Mouse (Mus musculus) embryonic facial prominence, embryonic 13.5 days (tissue): ENCODE results near the gene Ccnl2. TPM values are rescaled to one million over a fixed set of nuclear protein-coding genes. Genes with fewer than 3 reads are reported as not detected.
A peak's percentile ranks its signal among the peaks of the same experiment; 100 is the strongest.

Experiments used
- ATAC-seq: fragments of 200-750 bp; cut with Nextera tagmentation; 2 replicates; pipeline ENCODE4 v1.8.0; 2017; ENCODE audit warnings: low read depth; ENCODE audit not compliant: insufficient number of reproducible peaks, insufficient read depth, low FRiP score, low TSS enrichment
- H3K27ac ChIP-seq: fragments of 300-500 bp; sonication (generic); 2 replicates; pipeline ENCODE4 v1.5.1; 2015; ENCODE audit warnings: moderate library complexity, mild to moderate bottlenecking, inconsistent platforms
- H3K27me3 ChIP-seq: fragments of 300-500 bp; sonication (generic); 2 replicates; pipeline ENCODE4 v1.6.1; 2015; ENCODE audit warnings: mild to moderate bottlenecking, inconsistent platforms
- H3K36me3 ChIP-seq: fragments of 300-500 bp; sonication (generic); 2 replicates; pipeline ENCODE4 v1.6.1; 2015; ENCODE audit warnings: mild to moderate bottlenecking, inconsistent platforms
- H3K4me1 ChIP-seq: fragments of 300-500 bp; sonication (generic); 2 replicates; pipeline ENCODE4 v1.6.1; 2015; ENCODE audit warnings: inconsistent platforms
- H3K4me2 ChIP-seq: fragments of 300-500 bp; sonication (generic); 2 replicates; pipeline ENCODE4 v1.6.1; 2015; ENCODE audit warnings: moderate library complexity, mild to moderate bottlenecking, inconsistent platforms
- H3K4me3 ChIP-seq: fragments of 300-500 bp; sonication (generic); 2 replicates; pipeline ENCODE4 v1.5.1; 2015; ENCODE audit warnings: mild to moderate bottlenecking, inconsistent platforms
- H3K9ac ChIP-seq: fragments of 300-500 bp; sonication (generic); 2 replicates; pipeline ENCODE4 v1.6.1; 2015; ENCODE audit warnings: mild to moderate bottlenecking, inconsistent platforms
- H3K9me3 ChIP-seq: fragments of 300-500 bp; sonication (generic); 2 replicates; pipeline ENCODE4 v1.6.1; 2016; ENCODE audit warnings: inconsistent platforms
- WGBS: fragments of 180-500 bp; shearing (Covaris S2); methylation state at CpG from one replicate; pipeline ENCODE4 v1.1.7; 2015; ENCODE audit warnings: mixed read lengths; 5-methylcytosine and 5-hydroxymethylcytosine counted together
- polyA plus RNA-seq: library from polyadenylated mRNA; unstranded; fragments of >200 nt; fragmentation: Nextera tagmentation; extraction: Ambion mirVana; gene quantifications from 2 replicates; pipeline ENCODE4 v1.2.1, GENCODE M21; 2015

Ccnl2 gene
- polyA plus RNA-seq, 1 experiment from 2014 or later: 217 TPM

DNA sequence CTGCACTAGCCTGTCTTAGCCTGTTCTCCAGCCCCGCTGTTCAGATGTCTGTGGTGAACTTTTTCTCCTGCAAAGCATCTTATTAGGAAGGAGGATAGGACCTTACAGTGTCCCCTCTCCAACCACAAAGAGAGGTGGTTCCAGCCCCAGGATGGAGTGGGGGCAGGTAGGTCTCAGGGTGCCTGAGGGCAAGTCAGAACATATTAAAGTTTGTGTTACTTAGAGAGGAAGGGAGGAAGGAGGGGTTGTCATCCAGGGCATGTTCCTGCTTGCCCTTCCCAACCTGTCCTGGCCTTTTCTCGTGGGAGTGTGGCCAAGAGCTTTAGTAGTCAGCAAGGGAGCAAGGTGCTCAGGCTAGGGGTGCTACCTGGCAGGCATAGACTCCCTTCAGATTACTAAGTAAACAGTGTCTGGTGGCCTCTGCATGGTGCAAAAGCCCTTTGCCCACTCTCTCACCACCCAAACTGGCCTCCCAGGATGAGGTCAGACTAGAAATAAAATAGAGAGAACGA, 21.6 kb upstream of the Ccnl2 start:
- Histone ChIP-seq H3K4me2 (no peak overlapping the region), H3K4me3 (no peak overlapping the region), H3K4me1 (no peaks in the 10 kb centered on the region), H3K27ac (no peak overlapping the region), H3K9ac (no peak overlapping the region), H3K36me3 (no peaks in the 10 kb centered on the region), H3K27me3 (no peaks in the 10 kb centered on the region), H3K9me3 (no peaks in the 10 kb centered on the region)
- 52% methylated on average over 3 of the region's 3 CpGs for WGBS
- no peak for ATAC-seq

DNA sequence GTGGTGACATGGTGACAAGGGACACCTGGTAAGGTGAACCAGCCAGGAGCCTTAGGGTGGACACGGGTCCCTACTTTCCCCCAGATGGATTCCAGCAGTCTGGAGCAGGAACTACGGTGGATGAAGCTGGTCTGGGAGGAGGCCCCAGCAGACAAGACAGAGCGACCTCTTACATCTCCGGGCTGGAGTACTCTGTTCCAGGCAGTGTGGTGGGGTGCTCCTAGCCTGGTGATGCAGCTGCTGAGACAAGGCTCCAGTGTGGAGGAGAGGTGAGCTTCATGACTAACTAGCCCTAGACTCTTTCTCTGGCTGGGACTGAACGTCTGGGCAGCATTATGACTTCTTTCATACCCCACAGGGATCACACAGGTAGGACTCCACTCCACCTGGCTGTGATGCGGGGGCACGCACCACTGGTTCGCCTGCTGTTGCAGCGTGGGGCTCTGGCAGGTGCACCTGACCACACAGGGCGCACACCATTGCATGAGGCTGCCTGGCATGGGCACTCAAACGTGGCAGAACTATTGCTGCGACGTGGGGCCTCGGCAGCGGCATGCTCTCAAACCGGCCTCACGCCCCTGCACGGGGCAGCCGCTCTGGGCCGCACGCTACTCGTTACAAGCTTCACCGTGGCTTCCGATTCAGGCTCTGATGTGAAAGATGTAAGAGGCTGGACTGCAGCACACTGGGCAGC, 20.9 kb upstream of the Ccnl2 start:
- Histone ChIP-seq H3K9me3 (no peaks in the 10 kb centered on the region), H3K27ac (no peak overlapping the region), H3K36me3 (no peaks in the 10 kb centered on the region), H3K4me2 (no peak overlapping the region), H3K4me3 (no peak overlapping the region), H3K9ac (no peak overlapping the region), H3K27me3 (no peaks in the 10 kb centered on the region), H3K4me1 (no peaks in the 10 kb centered on the region)
- 75% methylated on average over 24 of the region's 24 CpGs for WGBS
- no peak for ATAC-seq

DNA sequence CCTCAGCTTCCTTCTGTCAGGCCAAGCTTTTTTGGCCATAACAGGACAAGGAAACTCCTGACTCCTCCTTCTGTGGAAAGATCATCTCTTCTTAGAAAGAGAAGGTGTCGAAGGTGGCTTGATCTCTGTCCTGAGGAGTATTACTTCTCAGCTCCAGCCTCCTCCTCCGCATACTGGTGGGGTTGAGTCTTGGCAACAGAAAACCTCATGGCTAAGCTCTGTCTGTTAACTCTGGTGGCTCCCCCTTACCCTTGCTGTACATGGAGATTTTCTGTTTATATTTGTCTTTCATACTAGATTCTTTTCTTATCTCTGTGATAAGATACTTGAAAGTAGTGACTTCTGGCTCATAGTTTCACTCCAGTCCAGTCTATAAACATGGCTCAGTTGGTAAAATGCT, 18.6 kb upstream of the Ccnl2 start:
- Histone ChIP-seq H3K4me2 (no peak overlapping the region), H3K9ac (no peak overlapping the region), H3K36me3 (no peaks in the 10 kb centered on the region), H3K4me3 (no peak overlapping the region), H3K9me3 (no peaks in the 10 kb centered on the region), H3K27me3 (no peaks in the 10 kb centered on the region; the same call in 1 of the 2 replicates), H3K4me1 (no peaks in the 10 kb centered on the region), H3K27ac (no peak overlapping the region)
- WGBS: 82% methylated on average over 2 of the region's 2 CpGs
- ATAC-seq: no peak

DNA sequence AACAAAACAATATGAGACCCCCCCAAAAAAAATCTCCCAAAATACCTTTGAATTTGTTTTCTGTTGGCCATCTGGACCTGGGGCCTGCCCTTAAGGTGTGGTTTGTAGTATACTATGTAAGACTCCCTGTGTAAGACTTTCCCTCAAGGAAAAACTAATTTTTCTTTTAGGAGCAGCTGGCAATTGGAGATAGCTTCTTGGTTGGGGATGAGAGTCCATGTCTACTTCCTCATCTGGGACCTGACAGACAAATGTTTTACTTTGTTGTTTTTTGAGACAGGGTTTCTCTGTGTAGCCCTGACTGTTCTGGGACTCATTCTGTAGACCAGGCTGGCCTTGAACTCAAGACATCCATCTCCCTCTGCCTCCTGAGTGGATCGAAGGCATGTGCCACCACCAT, 10.2 kb upstream of the Ccnl2 start:
- WGBS: 100% methylated on average over 1 of the region's 1 CpGs
- Histone ChIP-seq H3K9me3 (no peaks in the 10 kb centered on the region), H3K27me3 (no peaks in the 10 kb centered on the region; the same call in 1 of the 2 replicates), H3K9ac (no peak overlapping the region), H3K4me3 (no peak overlapping the region), H3K4me2 (no peak overlapping the region), H3K27ac (no peak overlapping the region), H3K4me1 (peaks cover 17% of the 10 kb centered on the region), H3K36me3 (peaks cover 21% of the 10 kb centered on the region)
- ATAC-seq: no peak

DNA sequence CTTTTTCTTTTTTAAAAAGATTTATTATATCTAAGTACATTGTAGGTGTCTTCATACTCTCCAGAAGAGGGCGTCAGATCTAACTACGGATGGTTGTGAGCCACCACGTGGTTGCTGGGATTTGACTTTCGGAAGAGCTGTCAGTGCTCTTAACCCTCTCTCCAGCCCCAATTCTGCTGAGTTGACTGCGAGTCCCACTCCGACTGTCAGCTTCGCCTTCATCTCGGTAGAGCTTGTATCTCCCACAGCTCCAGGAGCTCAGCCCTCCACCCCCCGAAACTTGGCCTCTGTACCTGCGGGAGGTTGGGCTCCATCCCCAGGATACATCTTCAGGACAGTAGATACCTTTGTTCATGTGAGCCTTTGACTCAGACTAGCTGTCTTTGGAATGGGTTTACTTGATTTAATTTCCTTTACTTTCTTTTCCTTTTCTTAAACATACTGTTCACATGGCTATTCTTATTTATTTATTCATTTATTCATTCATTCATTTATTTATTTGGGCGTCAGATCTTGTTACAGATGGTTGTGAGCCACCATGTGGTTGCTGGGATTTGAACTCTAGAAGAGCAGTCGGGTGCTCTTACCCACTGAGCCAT, 9.4 kb upstream of the Ccnl2 start, which contains the start of gene Mrpl20:
Gene Mrpl20, plus strand, starts transcription at position 138 of the 599 bp plus-strand sequence.
- ATAC-seq: no peak
- H3K4me2 ChIP-seq: peak within 1 kb of the TSS; percentile 77
- H3K9me3 ChIP-seq: no peaks in the 10 kb centered on the region
- H3K36me3 ChIP-seq: peaks cover 27% of the 10 kb centered on the region
- WGBS: 7% methylated on average over 12 of the region's 12 CpGs
- H3K27me3 ChIP-seq: no peaks in the 10 kb centered on the region; the same call in 1 of the 2 replicates
- H3K4me1 ChIP-seq: peaks cover 17% of the 10 kb centered on the region
- H3K27ac ChIP-seq: peak within 1 kb of the TSS; percentile 69
- peak within 1 kb of the TSS; percentile 93 for H3K9ac ChIP-seq
- H3K4me3 ChIP-seq: peak within 1 kb of the TSS; percentile 89

DNA sequence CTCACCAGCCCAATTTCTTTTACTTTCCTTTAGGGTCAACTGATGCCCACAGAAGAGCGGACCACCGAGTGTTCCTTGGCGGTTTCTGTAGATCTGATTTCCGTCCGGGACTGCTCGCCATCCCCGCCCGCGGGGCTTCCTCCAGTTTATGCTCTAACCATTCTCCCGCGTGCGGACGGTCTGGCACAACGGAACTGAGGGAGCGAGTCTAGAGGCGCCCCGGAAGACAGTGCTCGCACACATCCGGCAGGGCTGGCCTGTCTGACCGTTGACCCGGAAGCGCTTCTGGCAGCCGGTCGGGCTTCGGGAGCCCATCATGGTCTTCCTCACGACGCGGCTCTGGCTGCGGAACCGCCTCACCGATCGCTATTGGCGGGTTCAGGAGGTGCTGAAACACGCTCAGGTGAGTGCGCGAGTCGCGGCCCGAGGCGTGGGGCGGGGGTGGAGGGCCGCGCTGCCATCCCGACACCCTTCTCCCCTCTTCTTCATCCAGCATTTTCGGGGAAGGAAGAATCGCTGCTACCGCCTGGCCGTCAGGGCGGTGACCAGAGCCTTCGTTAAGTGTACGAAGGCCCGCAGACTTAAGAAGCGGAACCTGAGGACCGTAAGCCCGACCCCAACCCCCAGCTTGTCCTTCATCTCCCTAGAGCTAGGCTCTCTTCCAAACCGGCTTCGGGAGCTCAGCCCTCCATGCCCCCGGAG, 8.8 kb upstream of the Ccnl2 start:
- ATAC-seq: peak; percentile 96
- Histone ChIP-seq H3K9ac (peak overlapping the region; percentile 93), H3K36me3 (peaks cover 34% of the 10 kb centered on the region), H3K9me3 (no peaks in the 10 kb centered on the region), H3K27me3 (no peaks in the 10 kb centered on the region; the same call in 1 of the 2 replicates), H3K4me3 (peak overlapping the region; percentile 89), H3K27ac (peak overlapping the region; percentile 69), H3K4me2 (peak overlapping the region; percentile 77), H3K4me1 (peaks cover 17% of the 10 kb centered on the region)
- WGBS: under 1% methylated on average over 58 of the region's 58 CpGs

DNA sequence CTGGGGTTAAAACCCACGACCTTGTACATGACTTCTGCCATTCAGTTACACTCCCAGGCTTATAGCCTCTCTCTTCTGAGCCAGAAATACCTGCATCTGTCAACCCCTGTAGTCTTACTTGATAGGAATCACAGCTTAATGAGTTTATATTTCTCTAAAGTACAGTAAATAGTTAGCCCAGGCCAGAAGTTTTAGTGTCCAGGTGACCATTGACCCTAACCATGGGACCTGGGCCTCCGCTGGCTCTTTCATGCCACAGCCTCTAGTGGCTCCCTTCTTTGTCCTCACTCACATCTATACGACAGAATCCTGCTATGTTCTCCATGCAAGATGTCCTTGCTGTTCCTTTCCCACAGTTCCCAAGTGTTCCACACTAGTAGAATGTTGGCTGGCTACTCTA, 4.4 kb upstream of the Ccnl2 start:
- ATAC-seq: no peak
- no peak overlapping the region for H3K27ac ChIP-seq
- peaks cover 59% of the 10 kb centered on the region for H3K36me3 ChIP-seq
- H3K9me3 ChIP-seq: no peaks in the 10 kb centered on the region
- no peak overlapping the region for H3K4me3 ChIP-seq
- no peaks in the 10 kb centered on the region for H3K27me3 ChIP-seq
- H3K4me1 ChIP-seq: peaks cover 25% of the 10 kb centered on the region
- no peak overlapping the region for H3K4me2 ChIP-seq
- WGBS: 91% methylated on average over 3 of the region's 3 CpGs
- H3K9ac ChIP-seq: no peak overlapping the region

DNA sequence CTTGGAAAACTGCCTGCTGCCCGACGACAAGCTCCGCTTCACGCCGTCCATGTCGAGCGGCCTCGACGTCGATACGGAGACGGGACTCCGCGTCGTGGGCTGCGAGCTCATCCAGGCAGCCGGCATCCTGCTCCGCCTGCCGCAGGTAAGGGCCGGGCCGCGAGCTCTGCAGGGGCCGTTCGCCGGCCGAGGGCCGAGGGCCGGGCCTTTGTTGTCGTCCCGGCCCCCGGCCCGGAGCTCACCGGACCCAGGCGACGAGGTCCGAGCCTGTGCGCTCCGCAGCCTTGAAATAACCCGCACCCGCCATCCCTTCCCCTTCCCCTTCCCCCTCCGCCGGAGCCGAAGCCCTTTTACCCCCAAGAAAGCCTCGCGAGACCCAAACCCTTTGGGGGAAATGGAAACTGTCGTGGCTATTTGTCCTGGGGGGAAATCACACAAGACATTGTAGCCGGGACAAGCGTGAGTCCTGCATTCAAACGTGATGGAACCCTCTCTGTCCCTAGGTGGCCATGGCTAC, 434 bp downstream of the Ccnl2 start:
- Histone ChIP-seq H3K27ac (peak overlapping the region; percentile 96), H3K36me3 (peaks cover 72% of the 10 kb centered on the region), H3K9me3 (no peaks in the 10 kb centered on the region), H3K27me3 (no peaks in the 10 kb centered on the region), H3K4me1 (peaks cover 22% of the 10 kb centered on the region), H3K4me3 (peak overlapping the region; percentile 100), H3K4me2 (peak overlapping the region; percentile 82), H3K9ac (peak overlapping the region; percentile 100)
- peak; percentile 12 for ATAC-seq
- under 1% methylated on average over 49 of the region's 49 CpGs for WGBS

DNA sequence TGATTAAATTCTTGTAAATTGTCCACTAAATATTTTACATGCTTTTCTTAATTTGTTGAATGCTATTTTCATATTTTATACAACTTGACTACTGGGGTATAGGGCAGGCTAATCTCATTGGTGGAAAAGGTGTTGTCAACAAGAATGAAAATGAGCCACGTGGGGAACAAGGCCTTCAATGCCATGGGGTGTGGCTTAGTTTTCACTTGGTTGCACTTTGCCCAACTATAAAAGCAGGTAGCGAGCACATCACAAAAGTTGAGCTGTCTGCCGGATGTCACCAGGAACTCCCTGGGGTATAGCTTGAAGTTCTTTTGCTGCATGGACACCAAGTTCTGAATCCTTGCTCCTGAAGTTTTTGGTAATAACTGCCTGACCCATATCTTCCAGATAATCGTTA, 5.2 kb downstream of the Ccnl2 start:
- Histone ChIP-seq H3K9ac (no peak overlapping the region), H3K27ac (no peak overlapping the region), H3K27me3 (no peaks in the 10 kb centered on the region), H3K4me1 (peaks cover 14% of the 10 kb centered on the region), H3K4me2 (no peak overlapping the region), H3K9me3 (no peaks in the 10 kb centered on the region), H3K4me3 (no peak overlapping the region), H3K36me3 (peaks cover 85% of the 10 kb centered on the region)
- 89% methylated on average over 4 of the region's 4 CpGs for WGBS
- ATAC-seq: no peak

DNA sequence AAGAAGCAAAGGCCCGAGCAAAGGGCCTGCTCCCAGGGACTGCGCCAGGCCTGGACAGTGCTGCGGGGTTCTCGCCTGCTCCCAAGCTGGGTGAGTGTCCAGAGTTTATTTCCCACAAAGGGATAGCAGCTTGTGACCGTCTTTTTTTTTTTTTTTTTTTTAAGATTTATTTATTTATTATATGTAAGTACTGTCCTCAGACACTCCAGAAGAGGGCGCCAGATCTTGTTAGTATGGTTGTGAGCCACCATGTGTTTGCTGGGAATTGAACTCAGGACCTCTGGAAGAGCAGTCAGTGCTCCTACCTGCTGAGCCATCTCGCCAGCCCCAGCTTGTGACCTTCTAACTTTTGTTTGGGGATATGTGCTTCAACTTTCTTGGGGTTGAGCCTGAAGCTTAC, 8.7 kb downstream of the Ccnl2 start:
- H3K27me3 ChIP-seq: no peaks in the 10 kb centered on the region
- no peaks in the 10 kb centered on the region for H3K9me3 ChIP-seq
- no peak overlapping the region for H3K4me3 ChIP-seq
- no peak for ATAC-seq
- WGBS: 79% methylated on average over 7 of the region's 7 CpGs
- no peak overlapping the region for H3K9ac ChIP-seq
- 0 out of 2 replicates have a peak, but pooled peaks cover 2% of the 10 kb centered on the region for H3K4me1 ChIP-seq
- peaks cover 94% of the 10 kb centered on the region for H3K36me3 ChIP-seq
- H3K4me2 ChIP-seq: no peak overlapping the region
- no peak overlapping the region for H3K27ac ChIP-seq

DNA sequence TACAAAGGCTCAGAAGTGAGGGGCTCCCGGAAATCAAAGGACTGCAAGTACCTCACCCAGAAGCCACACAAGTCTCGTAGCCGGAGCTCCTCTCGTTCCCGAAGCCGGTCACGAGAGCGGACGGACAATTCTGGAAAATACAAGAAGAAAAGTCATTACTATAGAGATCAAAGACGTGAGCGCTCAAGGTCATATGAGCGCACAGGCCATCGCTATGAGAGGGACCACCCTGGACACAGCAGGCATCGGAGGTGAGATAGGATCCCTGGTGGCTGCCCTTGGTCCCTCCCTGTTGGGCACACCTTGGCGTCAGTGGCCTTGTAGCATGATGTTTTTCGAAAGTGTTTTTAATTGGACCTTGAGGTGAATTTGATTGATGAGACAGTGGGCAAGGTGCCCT, 11.2 kb downstream of the Ccnl2 start:
- 95% methylated on average over 16 of the region's 16 CpGs for WGBS
- no peak overlapping the region for H3K4me3 ChIP-seq
- H3K27me3 ChIP-seq: no peaks in the 10 kb centered on the region
- ATAC-seq: 0 out of 2 replicates have a peak, but pooled peaks have one; percentile 26
- H3K9me3 ChIP-seq: no peaks in the 10 kb centered on the region
- no peak overlapping the region for H3K4me2 ChIP-seq
- H3K27ac ChIP-seq: no peak overlapping the region
- no peak overlapping the region for H3K9ac ChIP-seq
- H3K36me3 ChIP-seq: peaks cover 87% of the 10 kb centered on the region
- no peaks in the 10 kb centered on the region for H3K4me1 ChIP-seq
